Mouse (Mus musculus): ENCODE results near the gene Cd34. TPM values are rescaled to one million over a fixed set of nuclear protein-coding genes. Genes with fewer than 3 reads are reported as not detected.

Gene Cd34
- total RNA-seq (2021), result 10 to 100 TPM; 73.6 to 92.6 TPM
- 86.5 and 172 TPM in 2 replicates for polyA plus RNA-seq (2012; rRNA removed)
- long read RNA-seq, transcript Cd34-202 (8 exons, 2,554 nt), result minor isoform, 39 of 110 reads
- long read RNA-seq, transcript Cd34-201 (8 exons, 2,454 nt), result major isoform, 63 of 110 reads
- long read RNA-seq, partial matches to known transcripts, result 6 of 110 reads
- long read RNA-seq, other reads (novel, unspliced or antisense), result 2 of 110 reads

GRCm38 (mm10) chr1:194938715-194939114 is at the start of gene Cd34:
Gene Cd34, plus strand, starts transcription at chr1:194938819.
- DNase-seq, result peak; percentile 86 to 89
- peak within 1 kb of the TSS; percentile 76 for H3K4me3 ChIP-seq
- H3K27me3 ChIP-seq (ENCODE audit: control insufficient read depth, insufficient read depth, low read length), result 0 out of 2 replicates have a peak, but pooled peaks cover 1% of the 10 kb centered on the region
- TF ChIP-seq POLR2A (IDR thresholded peaks at IDR 0.05; ENCODE audit: insufficient read depth, low read depth, low read length) (peak; percentile 86), CTCF (IDR thresholded peaks at IDR 0.05) (no peak), EP300 (IDR thresholded peaks at IDR 0.05; ENCODE audit: insufficient read depth, low read depth, low read length) (no peak; the same call in 1 of the 2 replicates)
- H3K27ac ChIP-seq, result peak within 1 kb of the TSS; percentile 94
- intact Hi-C loops (cut with DNase I), result loop anchor here (2.0 kb wide), 1 partner anchor 18 kb away; no protein-coding TSS in a partner anchor
- peak within 1 kb of the TSS; percentile 74 for H3K9ac ChIP-seq (ENCODE audit: low read depth, low read length)
- H3K4me1 ChIP-seq (ENCODE audit: control insufficient read depth, insufficient read depth, low read length), result peaks cover 11% of the 10 kb centered on the region
- H3K36me3 ChIP-seq (ENCODE audit: control insufficient read depth, insufficient read depth, low read length), result peaks cover 18% of the 10 kb centered on the region
- WGBS, result 2% methylated on average over 26 of the region's 26 CpGs
- H3K79me2 ChIP-seq (replicated peaks; ENCODE audit: control insufficient read depth, insufficient read depth, low read length), result no peaks in the 10 kb centered on the region

GRCm38 (mm10) chr1:194894513-194894912 is 44.1 kb upstream of the Cd34 start:
- Histone ChIP-seq H3K4me1 (ENCODE audit: control insufficient read depth, insufficient read depth, low read length) (no peaks in the 10 kb centered on the region), H3K27me3 (ENCODE audit: control insufficient read depth, insufficient read depth, low read length) (no peaks in the 10 kb centered on the region), H3K79me2 (replicated peaks; ENCODE audit: control insufficient read depth, insufficient read depth, low read length) (no peaks in the 10 kb centered on the region), H3K36me3 (ENCODE audit: control insufficient read depth, insufficient read depth, low read length) (no peaks in the 10 kb centered on the region), H3K4me3 (no peak overlapping the region), H3K27ac (no peak overlapping the region), H3K9ac (ENCODE audit: low read depth, low read length) (no peak overlapping the region)
- TF ChIP-seq CTCF (IDR thresholded peaks at IDR 0.05) (no peak), EP300 (IDR thresholded peaks at IDR 0.05; ENCODE audit: insufficient read depth, low read depth, low read length) (no peak), POLR2A (IDR thresholded peaks at IDR 0.05; ENCODE audit: insufficient read depth, low read depth, low read length) (no peak)
- no peak for DNase-seq
- 32% methylated on average over 1 of the region's 1 CpGs for WGBS
- intact Hi-C loops (cut with DNase I), result no loop called here

- Histone ChIP-seq H3K27ac (no peak overlapping the region), H3K79me2 (replicated peaks; ENCODE audit: control insufficient read depth, insufficient read depth, low read length) (no peaks in the 10 kb centered on the region), H3K4me1 (ENCODE audit: control insufficient read depth, insufficient read depth, low read length) (no peaks in the 10 kb centered on the region), H3K9ac (ENCODE audit: low read depth, low read length) (no peak overlapping the region), H3K27me3 (ENCODE audit: control insufficient read depth, insufficient read depth, low read length) (no peaks in the 10 kb centered on the region), H3K36me3 (ENCODE audit: control insufficient read depth, insufficient read depth, low read length) (no peaks in the 10 kb centered on the region), H3K4me3 (no peak overlapping the region)
- DNase-seq, result no peak
- WGBS, result 48% methylated on average over 3 of the region's 3 CpGs
- intact Hi-C loops (cut with DNase I), result no loop called here
- TF ChIP-seq CTCF (IDR thresholded peaks at IDR 0.05) (no peak), POLR2A (IDR thresholded peaks at IDR 0.05; ENCODE audit: insufficient read depth, low read depth, low read length) (no peak), EP300 (IDR thresholded peaks at IDR 0.05; ENCODE audit: insufficient read depth, low read depth, low read length) (no peak)
Observed at GRCm38 (mm10) chr1:194895287-194895686, 43.3 kb upstream of the Cd34 start.

- Histone ChIP-seq H3K36me3 (ENCODE audit: control insufficient read depth, insufficient read depth, low read length) (no peaks in the 10 kb centered on the region), H3K4me1 (ENCODE audit: control insufficient read depth, insufficient read depth, low read length) (no peaks in the 10 kb centered on the region), H3K27me3 (ENCODE audit: control insufficient read depth, insufficient read depth, low read length) (no peaks in the 10 kb centered on the region), H3K9ac (ENCODE audit: low read depth, low read length) (no peak overlapping the region), H3K79me2 (replicated peaks; ENCODE audit: control insufficient read depth, insufficient read depth, low read length) (no peaks in the 10 kb centered on the region), H3K4me3 (no peak overlapping the region), H3K27ac (no peak overlapping the region)
- no peak for DNase-seq
- intact Hi-C loops (cut with DNase I), result no loop called here
- TF ChIP-seq CTCF (IDR thresholded peaks at IDR 0.05) (no peak), EP300 (IDR thresholded peaks at IDR 0.05; ENCODE audit: insufficient read depth, low read depth, low read length) (no peak), POLR2A (IDR thresholded peaks at IDR 0.05; ENCODE audit: insufficient read depth, low read depth, low read length) (no peak)
Observed at GRCm38 (mm10) chr1:194901075-194901474, 37.5 kb upstream of the Cd34 start.

- WGBS, result 54% methylated on average over 1 of the region's 1 CpGs
- DNase-seq, result no peak
- Histone ChIP-seq H3K9ac (ENCODE audit: low read depth, low read length) (no peak overlapping the region), H3K36me3 (ENCODE audit: control insufficient read depth, insufficient read depth, low read length) (no peaks in the 10 kb centered on the region), H3K27me3 (ENCODE audit: control insufficient read depth, insufficient read depth, low read length) (no peaks in the 10 kb centered on the region), H3K27ac (no peak overlapping the region), H3K79me2 (replicated peaks; ENCODE audit: control insufficient read depth, insufficient read depth, low read length) (no peaks in the 10 kb centered on the region), H3K4me1 (ENCODE audit: control insufficient read depth, insufficient read depth, low read length) (no peaks in the 10 kb centered on the region), H3K4me3 (no peak overlapping the region)
- intact Hi-C loops (cut with DNase I), result no loop called here
- no peak for TF ChIP-seq POLR2A (IDR thresholded peaks at IDR 0.05; ENCODE audit: insufficient read depth, low read depth, low read length)
- TF ChIP-seq EP300 (IDR thresholded peaks at IDR 0.05; ENCODE audit: insufficient read depth, low read depth, low read length), result no peak
- peak; percentile 43 for TF ChIP-seq CTCF (IDR thresholded peaks at IDR 0.05)
Observed at GRCm38 (mm10) chr1:194901826-194902225, 36.8 kb upstream of the Cd34 start.

- TF ChIP-seq CTCF (IDR thresholded peaks at IDR 0.05) (no peak), EP300 (IDR thresholded peaks at IDR 0.05; ENCODE audit: insufficient read depth, low read depth, low read length) (no peak), POLR2A (IDR thresholded peaks at IDR 0.05; ENCODE audit: insufficient read depth, low read depth, low read length) (no peak)
- Histone ChIP-seq H3K27me3 (ENCODE audit: control insufficient read depth, insufficient read depth, low read length) (no peaks in the 10 kb centered on the region), H3K27ac (no peak overlapping the region), H3K4me3 (no peak overlapping the region), H3K4me1 (ENCODE audit: control insufficient read depth, insufficient read depth, low read length) (no peaks in the 10 kb centered on the region), H3K36me3 (ENCODE audit: control insufficient read depth, insufficient read depth, low read length) (no peaks in the 10 kb centered on the region), H3K79me2 (replicated peaks; ENCODE audit: control insufficient read depth, insufficient read depth, low read length) (no peaks in the 10 kb centered on the region), H3K9ac (ENCODE audit: low read depth, low read length) (no peak overlapping the region)
- no peak for DNase-seq
- intact Hi-C loops (cut with DNase I), result no loop called here
Observed at GRCm38 (mm10) chr1:194908956-194909355, 29.7 kb upstream of the Cd34 start.

All from heart, adult 2 months (tissue).